8 mouse cellular contexts compared by ENCODE assay signal in the genomic region with DNA sequence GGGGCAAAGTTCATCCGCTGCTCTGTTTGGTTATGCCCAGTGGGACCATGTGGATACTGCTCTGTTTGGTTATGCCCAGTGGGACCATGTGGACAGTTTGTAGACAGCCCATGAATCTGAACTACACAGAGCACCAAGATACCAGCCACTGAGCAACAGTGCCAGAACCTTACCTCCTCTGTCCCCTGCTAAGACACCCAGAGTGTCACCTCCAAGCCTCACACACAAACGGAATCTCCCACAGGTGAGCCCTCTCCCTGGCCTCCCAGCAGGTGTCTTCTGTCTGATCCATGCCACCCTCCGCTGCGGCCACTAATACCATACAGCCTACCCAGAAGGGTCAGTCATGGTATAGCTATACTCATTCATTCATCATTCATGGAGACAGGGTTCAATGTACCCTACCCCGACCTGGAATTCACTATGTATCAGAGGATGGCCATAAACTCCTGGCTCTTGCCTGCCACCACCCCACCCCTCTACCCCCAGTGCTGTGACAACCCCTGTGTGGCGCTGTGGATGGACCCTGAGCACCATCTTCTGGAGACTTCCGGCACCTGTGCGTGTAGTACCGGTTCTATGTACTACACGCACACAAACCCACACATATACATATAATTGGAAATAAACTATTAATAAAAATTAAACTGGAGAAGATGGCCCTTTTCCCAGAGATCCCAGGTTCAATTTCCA. TPM values are rescaled to one million over a fixed set of nuclear protein-coding genes. Genes with fewer than 3 reads are reported as not detected.
DNase-seq lines count a peak whose midpoint lies in the region; ATAC-seq lines count a peak whose summit lies in the region.

No protein-coding gene starts in this region.

- intact Hi-C loops in heart, postnatal 14 days (cut with DNase I) = no loop called here

- no peak for ATAC-seq in heart, embryonic 13.5 days (ENCODE audit: extremely low read depth, insufficient number of reproducible peaks, low FRiP score, low TSS enrichment)
- ATAC-seq in hindbrain, embryonic 11.5 days (ENCODE audit: low FRiP score) = no peak
- ATAC-seq in midbrain, embryonic 14.5 days (ENCODE audit: low FRiP score, low TSS enrichment) = no peak

- H3K27ac ChIP-seq in heart, embryonic 13.5 days (replicated peaks) = peak overlapping the region; percentile 89; the same call in 1 of the 2 replicates
- H3K27ac ChIP-seq in hindbrain, embryonic 11.5 days (ENCODE audit: low read depth, low read length) = no peak overlapping the region
- no peak overlapping the region for H3K27ac ChIP-seq in midbrain, embryonic 14.5 days (replicated peaks; ENCODE audit: low read depth, low read length)

- H3K9ac ChIP-seq in heart, embryonic 13.5 days = peak overlapping the region; percentile 98
- H3K9ac ChIP-seq in hindbrain, embryonic 11.5 days (ENCODE audit: low read depth, low read length) = peak overlapping the region; percentile 92
- H3K9ac ChIP-seq in midbrain, embryonic 14.5 days (replicated peaks; ENCODE audit: low read length) = peak overlapping the region; percentile 80

- H3K36me3 ChIP-seq in heart, embryonic 13.5 days = peaks cover 64% of the 10 kb centered on the region
- peaks cover 14% of the 10 kb centered on the region for H3K36me3 ChIP-seq in hindbrain, embryonic 11.5 days (ENCODE audit: control insufficient read depth, insufficient read depth, low read length)
- peaks cover 45% of the 10 kb centered on the region for H3K36me3 ChIP-seq in midbrain, embryonic 14.5 days (ENCODE audit: control insufficient read depth, insufficient read depth, low read length)

- peak overlapping the region; percentile 98 for H3K4me3 ChIP-seq in heart, embryonic 13.5 days
- H3K4me3 ChIP-seq in hindbrain, embryonic 11.5 days (ENCODE audit: low read depth, low read length) = peak overlapping the region; percentile 85
- H3K4me3 ChIP-seq in midbrain, embryonic 14.5 days (replicated peaks; ENCODE audit: low read depth, low read length) = peak overlapping the region; percentile 81

- H3K9me3 ChIP-seq in heart, embryonic 13.5 days = no peaks in the 10 kb centered on the region; the same call in 1 of the 2 replicates
- no peaks in the 10 kb centered on the region for H3K9me3 ChIP-seq in hindbrain, embryonic 11.5 days (ENCODE audit: control insufficient read depth, low read length)
- H3K9me3 ChIP-seq in midbrain, embryonic 14.5 days (ENCODE audit: control insufficient read depth, low read length) = no peaks in the 10 kb centered on the region

- 45% methylated on average over 10 of the region's 10 CpGs for WGBS in heart, embryonic 13.5 days
- whole genome bisulfite sequencing in hindbrain, embryonic 11.5 days = 64% methylated on average over 10 of the region's 10 CpGs
- 60% methylated on average over 10 of the region's 10 CpGs for WGBS in midbrain, embryonic 14.5 days

- H3K4me2 ChIP-seq in heart, embryonic 13.5 days = peak overlapping the region; percentile 97
- peak overlapping the region; percentile 95 for H3K4me2 ChIP-seq in hindbrain, embryonic 11.5 days (replicated peaks; ENCODE audit: low read depth, low read length)
- H3K4me2 ChIP-seq in midbrain, embryonic 14.5 days (ENCODE audit: low read length) = peak overlapping the region; percentile 95

- H3K4me1 ChIP-seq in heart, embryonic 13.5 days = peaks cover 33% of the 10 kb centered on the region
- H3K4me1 ChIP-seq in hindbrain, embryonic 11.5 days (replicated peaks; ENCODE audit: control insufficient read depth, insufficient read depth, low read length) = peaks cover 6% of the 10 kb centered on the region
- H3K4me1 ChIP-seq in midbrain, embryonic 14.5 days (ENCODE audit: control insufficient read depth, insufficient read depth, low read length) = peaks cover 18% of the 10 kb centered on the region

- no peak for DNase-seq in heart, postnatal 14 days
- peak; percentile 44 for DNase-seq in MN1 (ENCODE audit: low spot score)
- no peak for DNase-seq in hindbrain, embryonic 11.5 days (ENCODE audit: low spot score)
- DNase-seq in midbrain, embryonic 14.5 days = no peak
- no peak for DNase-seq in right cerebral cortex, postnatal 14 days
- no peak for DNase-seq in cerebellum, adult 8-10 months
- no peak for DNase-seq in frontal cortex, postnatal 10 days (ENCODE audit: low spot score in 2 of 2)

- no peaks in the 10 kb centered on the region for H3K27me3 ChIP-seq in heart, embryonic 13.5 days (replicated peaks)
- H3K27me3 ChIP-seq in hindbrain, embryonic 11.5 days (ENCODE audit: control insufficient read depth, insufficient read depth, low read length) = no peaks in the 10 kb centered on the region
- H3K27me3 ChIP-seq in midbrain, embryonic 14.5 days (ENCODE audit: control insufficient read depth, insufficient read depth, low read length) = no peaks in the 10 kb centered on the region

RNA-seq across cellular contexts. Expression of a gene that starts 1.0 kb away (rescaled TPM):
- polyA plus RNA-seq in heart, embryonic 13.5 days (2015; fragmentation: Nextera tagmentation; extraction: Ambion mirVana) = 1,246 and 1,505 TPM in 2 replicates
- total RNA-seq in heart, postnatal 14 days (2021) = 1,000 to 10,000 TPM; 1,852 to 1,908 TPM
- polyA plus RNA-seq in hindbrain, embryonic 11.5 days (2014; fragmentation: Nextera tagmentation; extraction: Ambion mirVana) = 466 and 480 TPM in 2 replicates
- polyA plus RNA-seq in midbrain, embryonic 14.5 days (2014; fragmentation: Nextera tagmentation; extraction: Ambion mirVana) = 532 and 742 TPM in 2 replicates

RNA-seq across cellular contexts. Expression of a gene that starts 6.3 kb away (rescaled TPM):
- 170 and 182 TPM in 2 replicates for polyA plus RNA-seq in heart, embryonic 13.5 days (2015; fragmentation: Nextera tagmentation; extraction: Ambion mirVana)
- total RNA-seq in heart, postnatal 14 days (2021) = 10 to 100 TPM; 78.6 to 84.0 TPM
- 227 and 240 TPM in 2 replicates for polyA plus RNA-seq in hindbrain, embryonic 11.5 days (2014; fragmentation: Nextera tagmentation; extraction: Ambion mirVana)
- 166 and 208 TPM in 2 replicates for polyA plus RNA-seq in midbrain, embryonic 14.5 days (2014; fragmentation: Nextera tagmentation; extraction: Ambion mirVana)

RNA-seq across cellular contexts. Expression of a gene that starts 18.2 kb away (rescaled TPM):
- polyA plus RNA-seq in heart, embryonic 13.5 days (2015; fragmentation: Nextera tagmentation; extraction: Ambion mirVana) = 3.8 and 4.5 TPM in 2 replicates
- total RNA-seq in heart, postnatal 14 days (2021) = 10 to 100 TPM; 11.8 to 12.2 TPM
- polyA plus RNA-seq in hindbrain, embryonic 11.5 days (2014; fragmentation: Nextera tagmentation; extraction: Ambion mirVana) = 13.4 and 14.7 TPM in 2 replicates
- polyA plus RNA-seq in midbrain, embryonic 14.5 days (2014; fragmentation: Nextera tagmentation; extraction: Ambion mirVana) = 17.3 and 28.2 TPM in 2 replicates

RNA-seq across cellular contexts. Expression of a gene that starts 27.8 kb away (rescaled TPM):
- polyA plus RNA-seq in heart, embryonic 13.5 days (2015; fragmentation: Nextera tagmentation; extraction: Ambion mirVana) = 55.9 and 57.6 TPM in 2 replicates
- 10 to 100 TPM; 31.7 to 32.5 TPM for total RNA-seq in heart, postnatal 14 days (2021)
- polyA plus RNA-seq in hindbrain, embryonic 11.5 days (2014; fragmentation: Nextera tagmentation; extraction: Ambion mirVana) = 110 and 130 TPM in 2 replicates
- polyA plus RNA-seq in midbrain, embryonic 14.5 days (2014; fragmentation: Nextera tagmentation; extraction: Ambion mirVana) = 49.8 and 60.4 TPM in 2 replicates

RNA-seq across cellular contexts. Expression of a gene that starts 49.4 kb away (rescaled TPM):
- polyA plus RNA-seq in heart, embryonic 13.5 days (2015; fragmentation: Nextera tagmentation; extraction: Ambion mirVana) = not detected in 2 replicates
- total RNA-seq in heart, postnatal 14 days (2021) = under 1 TPM; 0.12 to 0.22 TPM
- polyA plus RNA-seq in hindbrain, embryonic 11.5 days (2014; fragmentation: Nextera tagmentation; extraction: Ambion mirVana) = 0.11 and 0.14 TPM in 2 replicates
- polyA plus RNA-seq in midbrain, embryonic 14.5 days (2014; fragmentation: Nextera tagmentation; extraction: Ambion mirVana) = 2.9 and 3.2 TPM in 2 replicates
